Mouse (Mus musculus) leukemia stem cell, adult 10-12 weeks (primary cell): ENCODE measurements around the gene Serinc2. TPM values are rescaled to one million over a fixed set of nuclear protein-coding genes. Genes with fewer than 3 reads are reported as not detected.

Experiments
- polyA plus RNA-seq: library from polyadenylated mRNA; stranded (reverse); fragments of >175 nt; gene quantifications from 2 replicates; pipeline ENCODE4 v1.2.3, GENCODE M21; 2012; ENCODE audit warnings: low replicate concordance

Serinc2 gene
- 0.30 and 0.73 TPM in 2 replicates for polyA plus RNA-seq

GRCm38 (mm10) chr4:130279105-130279504 lies at the start of gene Serinc2:
Gene Serinc2, minus strand, starts transcription at chr4:130279205.

GRCm38 (mm10) chr4:130308231-130309081 lies 29.5 kb upstream of the Serinc2 start, which contains the start of the genes Fabp3 and Gm10570:
Gene Fabp3, plus strand, starts transcription at chr4:130308595.
Gene Gm10570, minus strand, starts transcription at chr4:130308674.

DNA sequence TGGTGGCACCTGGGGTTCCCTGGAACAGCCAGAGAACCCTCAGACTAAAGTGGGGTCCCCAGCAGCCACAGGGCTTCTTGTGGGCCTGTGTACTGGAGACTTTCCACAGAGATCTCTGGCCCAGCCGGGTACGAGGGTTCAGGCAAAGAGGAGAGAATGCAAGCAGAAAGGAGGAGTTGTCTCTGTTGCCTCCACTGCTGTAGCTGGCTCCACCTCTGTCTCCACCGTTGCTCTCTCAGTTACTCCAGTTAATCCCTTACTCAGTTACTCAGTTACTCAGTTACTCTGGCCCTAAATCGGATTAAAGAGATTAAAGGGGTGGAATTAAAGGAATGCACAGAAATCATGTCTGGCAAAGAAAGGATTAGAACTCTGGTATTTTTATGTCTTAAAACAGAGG lies 56.8 kb downstream of the Serinc2 start, which contains the start of gene Gm853:
TSS of gene Gm853 (minus strand) at position 223 of the 400 bp plus-strand sequence.

Other genes starting within 250 kb of the Serinc2 start
- gene Col16a1, start 231.4 kb downstream of the Serinc2 start, polyA plus RNA-seq, result 2.6 and 2.8 TPM in 2 replicates
- 39.8 and 50.2 TPM in 2 replicates for gene Pef1, start 176.6 kb downstream of the Serinc2 start, polyA plus RNA-seq
- not detected in 2 replicates for gene Hcrtr1, start 139.8 kb downstream of the Serinc2 start, polyA plus RNA-seq
- gene Tinagl1, start 104.1 kb downstream of the Serinc2 start, polyA plus RNA-seq, result 57.1 and 67.5 TPM in 2 replicates
- gene Gm853, start 56.8 kb downstream of the Serinc2 start, polyA plus RNA-seq, result not detected in 2 replicates
- gene Fabp3, start 29.4 kb upstream of the Serinc2 start, polyA plus RNA-seq, result not detected in 2 replicates
- not detected in 2 replicates for gene Gm10570, start 29.5 kb upstream of the Serinc2 start, polyA plus RNA-seq
- 16.5 and 25.7 TPM in 2 replicates for gene Zcchc17, start 80.7 kb upstream of the Serinc2 start, polyA plus RNA-seq
- gene Snrnp40, start 80.9 kb upstream of the Serinc2 start, polyA plus RNA-seq, result 44.3 and 58.2 TPM in 2 replicates